Mouse (Mus musculus) frontal cortex, postnatal 25 days (tissue): ENCODE measurements around the gene Mrpl27.
"Not testable (repeated sequence)": the region's sequence is repeated elsewhere in the genome, so short reads cannot be mapped to it uniquely, and the experiment has no call there.

Experiments used
- DNase-seq, 2 experiments: peaks; one replicate each; pipeline ENCODE4 v3.0.0; 2022; ENCODE audit warnings: low spot score in 2 of 2

Mrpl27 gene

GRCm38 (mm10) chr11:94653663-94654436 is at the start of gene Mrpl27, which contains the start of gene Eme1:
TSS of gene Mrpl27 (plus strand) at chr11:94653767.
TSS of gene Eme1 (minus strand) at chr11:94653964.
- DNase-seq: peak; percentile 72 to 78

DNA sequence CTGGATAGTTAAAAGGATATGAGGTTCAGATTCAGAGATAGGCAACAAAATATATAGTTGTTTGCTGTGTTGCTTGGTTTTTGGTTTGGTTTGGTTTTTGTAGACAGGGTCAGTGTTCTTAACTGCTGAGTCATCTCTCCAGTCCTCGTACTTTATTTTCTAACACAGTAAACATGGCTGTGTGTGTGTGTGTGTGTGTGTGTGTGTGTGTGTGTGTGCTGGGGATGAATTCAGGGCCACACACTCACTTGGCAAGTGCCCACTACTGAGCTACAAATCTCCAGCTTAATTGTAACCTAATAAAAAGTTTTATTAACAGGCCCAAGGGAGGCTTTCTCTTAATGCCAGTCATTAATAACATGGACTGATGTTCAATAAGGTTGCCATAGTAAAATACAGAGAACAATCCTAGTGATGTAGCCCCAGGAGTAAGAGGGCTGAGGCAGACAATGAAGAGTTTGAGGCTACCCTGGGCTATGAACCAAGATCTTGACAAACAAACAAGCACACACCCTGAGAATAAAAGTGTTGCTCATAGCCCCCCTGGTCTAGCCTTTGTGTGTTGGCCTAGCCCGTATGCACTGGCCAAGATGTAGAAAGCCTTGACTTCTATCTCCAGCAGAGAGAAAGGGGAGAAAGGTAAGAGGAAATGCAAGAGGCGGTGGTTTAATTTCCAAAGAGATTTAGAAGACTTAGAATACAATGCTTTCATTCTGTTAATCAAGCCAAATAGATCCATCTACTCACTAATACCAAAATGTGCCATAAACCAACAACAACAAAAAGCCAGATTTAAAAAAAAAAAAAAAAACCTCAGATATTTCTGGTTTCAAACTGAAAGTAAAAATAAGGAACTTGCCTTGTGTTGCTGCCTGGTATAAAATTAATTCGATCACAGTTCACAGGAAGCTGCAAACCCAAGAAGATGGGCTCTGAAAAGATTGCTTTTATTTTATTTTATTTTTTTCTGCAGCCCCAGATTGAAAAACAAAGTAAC is 42.5 kb upstream of the Mrpl27 start:
- DNase-seq: no peak

DNA sequence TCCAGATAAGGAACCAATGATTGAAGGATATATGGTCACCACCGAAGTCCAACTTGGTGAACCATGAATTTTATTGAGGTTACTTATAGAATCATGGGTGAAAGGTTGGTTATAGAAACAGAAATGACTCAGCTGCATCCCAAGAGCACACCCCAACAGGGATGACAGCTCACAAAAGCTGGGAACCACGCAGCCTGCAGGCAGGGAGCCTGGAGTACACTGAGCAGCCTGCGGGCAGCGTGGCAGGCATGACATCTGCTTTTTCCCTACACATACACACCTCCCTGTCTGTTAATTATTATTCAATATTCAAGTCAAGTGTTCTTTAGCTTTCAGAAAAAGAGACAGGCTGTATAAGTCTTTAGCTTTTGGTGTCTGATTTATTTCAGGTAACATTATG is 39.0 kb upstream of the Mrpl27 start:
- DNase-seq: no peak

- DNase-seq: no peak
These were observed 38.1 kb upstream of the Mrpl27 start for GRCm38 (mm10) chr11:94615494-94615893.

DNA sequence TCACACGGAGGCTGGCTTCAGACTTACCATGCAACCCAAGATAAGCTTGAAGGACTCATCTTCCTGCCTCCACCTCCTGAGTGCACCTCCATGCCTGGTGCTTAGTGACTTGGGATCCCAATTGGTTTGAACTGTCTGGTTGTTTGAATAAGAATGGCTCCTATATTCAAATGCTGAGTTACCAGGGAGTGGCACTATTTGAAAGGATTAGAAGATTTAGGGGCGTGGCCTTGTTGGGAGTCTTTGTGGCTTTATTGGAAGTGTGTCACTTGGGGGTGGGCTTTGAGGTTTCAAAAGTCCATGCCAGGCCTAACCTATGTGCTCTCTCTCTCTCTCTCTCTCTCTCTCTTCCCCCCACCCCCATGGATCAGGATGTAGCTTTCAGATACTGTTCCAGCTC is 35.9 kb upstream of the Mrpl27 start:
- no peak for DNase-seq

DNA sequence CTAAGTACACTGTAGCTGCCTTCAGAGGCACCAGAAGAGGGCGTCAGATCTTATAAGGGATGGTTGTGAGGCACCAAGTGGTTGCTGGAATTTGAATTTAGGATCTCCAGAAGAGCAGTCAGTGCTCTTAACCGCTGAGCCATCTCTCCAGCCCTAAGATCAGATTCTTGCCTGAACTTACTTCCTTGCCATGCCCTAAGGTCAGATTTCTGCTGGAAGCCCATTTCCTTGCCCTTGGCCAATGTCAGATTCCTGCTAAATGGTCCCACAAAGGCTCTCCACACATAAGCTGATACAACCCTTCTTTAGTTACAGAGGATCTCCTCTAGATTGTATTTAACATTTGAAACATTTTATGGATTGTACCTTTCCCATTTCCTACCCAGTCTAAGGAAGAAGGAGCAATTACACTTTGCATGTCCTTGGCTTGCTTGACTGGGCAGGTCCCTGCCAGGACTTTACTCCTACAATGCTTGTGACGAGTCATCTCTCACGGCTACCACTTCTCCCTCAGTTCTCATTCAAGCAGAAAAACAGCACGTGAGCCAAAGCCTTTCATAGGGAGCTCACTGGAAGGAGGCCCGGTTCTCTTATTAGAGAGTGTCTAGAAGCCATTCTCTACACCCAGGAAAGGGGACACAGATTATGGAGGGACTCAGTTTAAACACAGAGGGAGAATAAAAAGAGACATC is 32.7 kb upstream of the Mrpl27 start:
- DNase-seq: no peak

DNA sequence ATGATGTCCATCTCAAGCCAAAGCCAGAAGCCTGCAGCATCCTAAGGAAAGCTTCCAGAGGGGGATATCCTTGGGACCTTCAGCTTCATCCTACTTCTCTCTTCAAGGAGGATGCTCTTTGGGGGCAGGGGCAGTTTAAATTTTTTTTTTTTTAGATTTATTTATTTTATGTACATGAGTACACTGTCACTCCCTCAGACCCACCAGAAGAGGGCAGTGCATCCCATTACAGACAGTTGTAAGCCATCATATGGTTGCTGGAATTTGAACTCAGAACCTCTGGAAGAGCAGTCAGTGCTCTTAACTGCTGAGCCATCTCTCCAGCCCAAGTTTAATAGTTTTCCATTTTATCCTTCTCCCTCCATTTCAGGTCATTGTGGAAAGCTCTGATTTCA is 32.1 kb upstream of the Mrpl27 start:
- no peak for DNase-seq

- DNase-seq: no peak
These were observed 31.4 kb upstream of the Mrpl27 start for GRCm38 (mm10) chr11:94622162-94622561.

- peak; percentile 93 for DNase-seq
These were observed 24.2 kb upstream of the Mrpl27 start, which contains the start of gene Lrrc59 for GRCm38 (mm10) chr11:94629199-94629883. TSS of gene Lrrc59 (plus strand) at chr11:94629767.

GRCm38 (mm10) chr11:94629884-94630198 is 23.7 kb upstream of the Mrpl27 start:
- peak in 1 of 2 experiments; percentile 22 for DNase-seq

DNA sequence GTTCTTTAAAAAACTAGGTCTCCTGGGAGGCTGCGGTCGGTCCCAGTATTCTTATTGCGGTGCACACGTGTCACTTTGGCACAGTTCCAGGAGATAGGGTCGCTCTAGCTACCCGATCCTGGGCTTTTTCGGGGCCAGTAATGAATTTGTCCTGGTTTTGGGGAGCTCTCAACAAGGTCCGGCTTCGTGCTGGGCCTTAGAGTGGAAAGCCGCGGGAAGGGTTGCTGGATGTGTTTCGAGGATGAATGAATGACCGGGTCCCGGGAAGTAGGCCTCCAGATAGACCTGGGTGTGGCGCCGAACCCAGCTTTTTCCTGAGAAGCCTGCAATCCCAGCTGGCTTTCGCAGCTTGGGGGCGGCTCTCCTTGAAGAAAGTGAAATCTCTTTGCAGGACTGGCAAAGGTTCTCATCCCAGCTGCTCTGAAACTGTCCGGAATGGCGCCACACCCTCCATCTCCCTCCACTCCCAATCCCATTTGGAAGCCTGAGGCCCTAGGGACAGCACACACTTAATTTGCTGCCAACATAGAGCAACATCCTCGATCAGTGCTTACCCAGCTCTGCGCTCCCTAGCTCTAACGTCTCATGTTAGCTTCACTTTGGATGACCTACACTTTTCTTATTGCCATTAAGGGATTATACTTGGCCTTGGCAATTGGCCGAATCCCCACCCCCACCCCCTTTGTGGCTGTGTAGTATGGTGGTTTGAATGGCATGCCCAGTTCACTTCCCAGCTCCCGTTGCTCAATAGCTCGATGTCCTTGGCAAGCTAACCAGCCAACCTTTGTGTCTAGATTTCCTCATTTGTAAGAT is 23.2 kb upstream of the Mrpl27 start:
- DNase-seq: peak in 1 of 2 experiments; percentile 23

GRCm38 (mm10) chr11:94631969-94632368 is 21.6 kb upstream of the Mrpl27 start:
- no peak for DNase-seq

DNA sequence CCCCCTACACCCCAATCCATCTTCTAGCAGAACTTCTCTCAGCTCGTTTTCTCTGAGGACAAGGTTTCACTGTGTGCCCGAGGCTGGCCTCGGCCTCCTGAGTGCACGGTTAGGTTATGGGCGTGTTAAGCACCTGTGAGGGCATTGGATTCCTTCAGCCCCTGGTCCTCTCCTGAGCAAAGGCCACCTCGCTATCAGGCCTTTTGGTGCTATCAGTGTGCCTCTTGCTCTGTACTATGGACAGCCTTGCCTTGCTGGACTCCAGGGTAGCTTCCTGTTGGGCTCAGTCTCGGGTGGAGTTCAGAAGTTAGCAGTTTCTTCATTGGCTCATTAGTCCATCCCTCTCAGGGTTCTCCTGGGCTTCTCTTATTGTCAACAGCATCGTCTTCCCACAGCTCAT is 20.6 kb upstream of the Mrpl27 start:
- no peak for DNase-seq

- no peak for DNase-seq
These were observed 19.1 kb upstream of the Mrpl27 start for GRCm38 (mm10) chr11:94634431-94634830.

- DNase-seq: no peak
These were observed 8.9 kb upstream of the Mrpl27 start for GRCm38 (mm10) chr11:94644461-94645219.

DNA sequence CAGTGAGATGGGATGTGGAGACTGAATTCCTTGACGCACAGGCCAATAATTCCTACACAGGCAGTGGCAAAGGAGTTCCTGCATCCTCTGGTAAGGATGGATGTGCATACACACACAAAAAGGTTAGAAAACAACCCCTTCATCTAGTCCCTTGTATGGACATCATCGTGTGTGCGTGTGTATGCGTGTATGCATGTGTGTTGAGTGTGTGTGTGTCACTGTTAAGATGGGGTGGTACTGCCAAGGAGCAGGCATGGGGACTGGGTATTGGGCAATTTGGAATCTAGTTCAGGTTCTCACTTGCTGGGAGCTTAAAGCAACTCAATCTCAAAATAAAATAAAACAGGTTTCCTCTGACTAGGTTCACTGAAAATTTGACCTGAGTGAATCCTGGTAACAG is 7.1 kb upstream of the Mrpl27 start:
- no peak for DNase-seq

DNA sequence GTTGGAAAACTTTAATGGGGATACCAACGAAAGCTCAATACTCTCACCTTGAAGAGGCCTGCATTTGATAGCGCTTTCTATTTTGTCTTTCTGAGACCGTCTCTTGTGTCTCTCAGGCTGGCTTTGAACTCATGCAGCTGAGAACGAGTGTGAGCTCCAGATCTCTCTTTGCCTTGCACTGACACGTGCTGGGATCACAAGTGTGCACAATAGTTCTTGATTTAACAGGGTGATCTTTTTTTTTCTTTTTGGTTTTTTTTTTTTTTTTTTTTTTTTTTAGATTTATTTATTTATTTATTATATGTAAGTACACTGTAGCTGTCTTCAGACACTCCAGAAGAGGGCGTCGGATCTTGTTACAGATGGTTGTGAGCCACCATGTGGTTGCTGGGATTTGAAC is 2.3 kb upstream of the Mrpl27 start:
- not testable (repeated sequence) for DNase-seq

GRCm38 (mm10) chr11:94652973-94653372 is 594 bp upstream of the Mrpl27 start:
- no peak for DNase-seq

DNA sequence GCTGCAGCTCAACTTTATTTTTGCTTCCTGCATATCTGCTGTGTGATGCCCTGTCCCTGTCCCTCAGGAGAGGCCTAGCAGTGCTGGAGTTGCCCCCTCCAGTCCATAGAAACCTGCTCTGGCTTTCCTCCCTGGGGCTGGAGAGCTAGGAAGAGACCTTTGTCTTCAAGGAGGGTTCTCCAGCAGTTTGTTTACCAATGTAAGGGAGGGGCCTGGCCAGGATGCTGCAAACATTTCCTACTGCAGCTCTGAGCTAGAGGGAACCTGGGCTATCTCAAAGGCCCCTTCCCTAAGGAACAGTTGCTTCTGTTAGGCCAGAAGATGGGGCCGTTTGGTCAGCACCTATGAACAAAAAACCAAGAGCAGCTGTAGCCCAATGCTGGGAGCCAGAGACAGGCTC is 7.8 kb downstream of the Mrpl27 start:
- no peak for DNase-seq

DNA sequence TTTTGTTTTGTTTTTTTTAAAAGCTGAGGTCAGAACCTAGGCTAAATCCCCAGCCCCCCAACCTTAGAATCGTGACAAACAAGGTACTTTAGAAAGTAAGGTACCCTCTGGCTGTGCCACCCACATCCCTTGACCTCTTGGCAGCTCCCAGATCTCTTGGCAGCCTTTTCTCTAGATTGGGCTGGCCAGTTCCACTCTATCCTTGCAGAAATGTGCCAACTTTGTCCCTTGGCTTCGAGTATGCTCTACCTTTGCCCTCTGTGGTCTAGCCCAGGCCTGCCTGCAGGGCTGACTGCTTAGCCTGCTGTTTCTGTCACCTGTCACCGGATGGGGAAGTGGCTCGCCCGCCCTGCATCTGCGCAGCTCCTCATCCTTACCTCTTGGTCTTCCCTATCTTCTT is 11.7 kb downstream of the Mrpl27 start:
- DNase-seq: no peak
